Mouse (Mus musculus): Measurements from ENCODE around the gene Lrriq4.

The Lrriq4 gene
- long read RNA-seq, experiment 1 = 0 reads
- long read RNA-seq, experiment 2 = 0 reads

DNA sequence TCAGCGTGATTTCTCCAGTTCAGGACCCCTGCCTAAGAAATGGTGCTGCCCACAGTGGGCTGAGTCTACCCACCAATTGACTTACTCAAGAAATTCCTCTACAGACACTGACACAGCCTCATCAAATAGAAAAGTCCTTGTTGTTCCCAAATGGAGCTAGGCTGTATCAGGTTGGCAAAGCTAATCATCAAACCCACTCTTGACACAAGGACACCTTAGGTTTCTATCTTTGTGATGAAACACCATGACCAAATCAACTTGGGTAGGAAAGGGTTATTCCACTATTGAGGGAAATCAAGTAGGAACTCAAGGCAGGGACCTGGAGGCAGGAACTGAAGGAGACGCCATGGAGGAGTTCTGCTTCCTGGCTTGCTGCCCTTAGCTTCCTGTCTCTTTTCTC lies at the start of gene Lrriq4:
Gene Lrriq4, plus strand, starts transcription at position 301 of the 400 bp plus-strand sequence.
- intact Hi-C loops (cut with DNase I) = no loop called here

DNA sequence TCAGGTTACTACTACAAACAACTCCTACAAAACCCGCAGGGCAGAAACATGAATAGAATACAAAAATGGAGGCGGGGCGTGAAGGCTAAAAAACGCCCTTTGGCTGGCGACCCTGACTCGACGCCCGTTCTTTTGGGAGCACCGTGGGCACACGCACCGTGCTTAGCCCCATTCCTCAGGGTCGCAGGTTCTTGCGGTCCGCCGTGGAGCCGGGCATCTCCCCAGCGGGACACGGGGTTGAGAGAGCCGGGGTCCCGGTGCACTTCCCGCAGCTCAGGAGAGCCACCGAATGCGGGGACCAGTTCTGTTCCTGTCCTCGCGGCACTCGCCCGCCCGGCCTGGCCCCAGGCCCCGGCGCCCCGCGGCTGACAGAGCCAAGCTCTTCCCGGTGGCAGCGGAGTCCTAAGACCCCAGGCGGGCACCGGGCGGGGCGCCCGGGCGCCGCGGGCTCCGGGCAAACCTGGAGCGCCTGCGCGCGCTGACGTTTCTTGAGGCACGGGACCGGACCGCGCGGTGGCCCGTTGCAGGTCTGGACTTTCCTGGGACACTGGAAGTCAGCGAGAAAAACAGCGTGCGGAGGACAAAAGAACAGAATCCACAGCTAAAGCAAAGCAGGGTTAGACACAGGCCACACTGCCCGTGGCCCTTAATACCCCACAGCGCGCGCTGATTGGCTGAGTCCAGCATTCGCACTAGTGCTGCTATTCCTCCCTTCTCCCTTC lies 49.0 kb upstream of the Lrriq4 start:
- intact Hi-C loops (cut with DNase I) = loop anchor here (5.0 to 10.0 kb wide), 2 partner anchors 377 to 550 kb away; partner anchors contain the start of gene Cldn11

DNA sequence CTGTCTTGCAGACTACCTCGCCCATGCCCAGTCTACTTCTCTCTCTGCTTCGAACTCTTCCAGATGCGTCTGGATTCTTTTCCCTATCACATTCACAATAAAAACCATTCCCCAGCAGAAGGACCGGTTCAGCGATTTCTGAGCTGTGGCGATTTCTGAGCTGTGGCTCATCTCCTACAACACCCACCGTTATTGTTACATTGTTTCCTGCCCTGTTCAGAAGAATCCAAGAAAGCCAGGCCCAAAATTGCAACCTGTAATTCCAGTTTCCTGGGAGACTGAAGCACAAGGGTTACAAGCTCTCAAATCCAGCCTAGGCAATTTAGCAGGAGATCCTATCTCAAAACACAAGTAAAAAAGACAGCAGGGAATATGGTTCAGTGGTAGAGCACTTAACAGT lies 47.0 kb upstream of the Lrriq4 start:
- intact Hi-C loops (cut with DNase I) = loop anchor here (5.0 to 10.0 kb wide), 2 partner anchors 375 to 548 kb away; partner anchors contain the start of gene Cldn11

DNA sequence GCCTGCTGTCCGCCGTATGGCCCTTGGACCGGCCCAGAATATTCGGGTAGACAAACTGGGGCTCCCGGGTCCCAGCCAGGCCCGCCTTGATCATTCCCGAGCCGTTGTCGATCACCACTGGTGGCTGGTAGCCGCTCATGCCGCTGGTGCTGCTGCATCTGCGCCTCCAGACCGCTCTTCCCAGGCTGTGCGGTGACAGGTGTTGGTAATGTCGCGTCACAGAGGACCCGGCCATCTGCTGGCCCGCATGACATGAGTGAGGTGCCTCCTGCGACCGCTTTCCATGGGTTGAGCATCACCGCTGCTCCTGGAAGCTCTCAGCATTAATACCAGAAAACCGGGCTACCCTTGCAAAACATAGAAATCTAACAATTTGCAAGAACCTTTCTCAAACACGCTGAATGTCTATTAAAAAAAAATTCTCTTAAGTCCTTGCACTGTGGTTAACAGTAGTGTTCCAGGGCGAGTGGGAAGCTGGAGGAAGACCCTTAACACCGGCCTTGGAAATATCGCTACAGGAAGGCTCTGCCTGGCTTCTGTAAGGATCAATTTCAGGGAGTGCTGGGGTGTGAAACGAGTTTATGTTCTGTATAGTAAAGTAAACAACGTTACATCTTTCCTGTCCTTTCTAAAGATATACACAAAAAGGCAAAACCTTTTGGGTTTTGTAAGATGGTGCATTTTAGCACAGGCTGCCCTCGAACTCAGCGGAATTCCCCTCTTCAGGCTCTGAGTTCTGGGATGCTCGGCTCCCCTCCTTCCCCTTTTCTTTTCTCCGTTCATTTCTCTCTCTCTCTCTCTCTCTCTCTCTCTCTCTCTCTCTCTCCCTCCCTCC lies 44.4 kb upstream of the Lrriq4 start, which contains the start of gene Actrt3:
Gene Actrt3, minus strand, starts transcription at position 229 of the 835 bp plus-strand sequence.
- intact Hi-C loops (cut with DNase I) = loop anchor here (5.0 to 10.0 kb wide), 3 partner anchors 192 to 545 kb away; partner anchors contain the start of genes Cldn11 and Sec62

DNA sequence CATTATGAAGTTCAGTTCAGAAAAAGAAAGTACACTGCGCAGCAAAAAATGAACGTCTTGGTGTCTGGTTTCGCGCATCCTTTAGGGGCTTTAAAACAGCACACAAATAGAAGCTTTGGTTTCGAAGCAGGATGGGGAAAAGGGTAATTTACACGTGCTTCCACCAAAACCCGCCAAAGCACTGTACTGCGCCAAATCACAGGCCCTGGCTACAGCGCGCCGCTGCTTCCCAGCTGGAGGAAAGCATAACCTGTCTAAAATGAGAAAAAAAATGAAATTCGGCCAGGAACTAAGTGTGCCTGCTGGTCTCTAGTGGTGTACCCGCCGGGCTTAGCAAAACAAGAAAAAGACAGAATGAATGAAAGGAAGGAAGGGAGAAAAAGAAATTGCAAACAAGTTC lies 43.6 kb upstream of the Lrriq4 start:
- intact Hi-C loops (cut with DNase I) = loop anchor here (5.0 kb wide), 1 partner anchor 192 kb away; the partner anchor contains the start of gene Sec62

DNA sequence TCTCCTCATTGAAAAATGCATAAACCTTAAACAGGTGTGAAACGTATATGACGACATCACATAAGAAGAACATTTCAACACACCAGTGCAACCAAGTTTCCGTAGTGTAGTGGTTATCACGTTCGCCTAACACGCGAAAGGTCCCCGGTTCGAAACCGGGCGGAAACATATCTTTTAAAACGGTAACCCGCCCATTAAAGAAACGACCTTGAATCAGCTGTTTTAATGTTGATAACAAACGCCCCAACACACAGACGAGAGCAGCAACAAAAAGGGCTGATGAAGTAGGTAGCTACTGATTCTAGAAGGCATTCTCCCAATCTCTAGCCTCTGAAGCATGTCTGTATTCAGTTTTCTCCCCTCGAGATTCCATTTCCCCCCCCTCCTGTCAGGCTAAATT lies 43.1 kb upstream of the Lrriq4 start:
- intact Hi-C loops (cut with DNase I) = loop anchor here (5.0 kb wide), 1 partner anchor 191 kb away; the partner anchor contains the start of gene Sec62

DNA sequence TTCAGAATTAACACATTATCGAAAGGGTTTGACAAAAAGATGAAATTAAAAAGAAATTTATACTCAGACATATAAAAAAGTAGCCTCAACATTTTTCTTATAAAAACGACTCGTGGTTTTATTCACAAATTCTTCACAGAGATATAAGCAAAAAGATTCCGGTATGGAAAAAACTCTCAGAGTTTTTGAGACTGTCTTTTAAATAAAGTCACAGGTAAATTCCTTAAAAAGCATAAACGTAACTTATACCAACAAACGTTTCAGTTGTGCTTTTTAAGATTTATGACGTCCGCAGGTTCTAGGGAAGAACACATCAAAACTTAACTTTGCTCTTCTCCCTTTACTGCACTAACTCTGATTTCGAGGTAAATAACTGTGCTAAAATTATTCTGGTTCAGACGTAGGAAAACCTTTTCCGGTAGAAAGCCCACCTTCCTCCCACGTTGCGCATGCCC lies 42.7 kb upstream of the Lrriq4 start:
- intact Hi-C loops (cut with DNase I) = loop anchor here (5.0 kb wide), 1 partner anchor 191 kb away; the partner anchor contains the start of gene Sec62

DNA sequence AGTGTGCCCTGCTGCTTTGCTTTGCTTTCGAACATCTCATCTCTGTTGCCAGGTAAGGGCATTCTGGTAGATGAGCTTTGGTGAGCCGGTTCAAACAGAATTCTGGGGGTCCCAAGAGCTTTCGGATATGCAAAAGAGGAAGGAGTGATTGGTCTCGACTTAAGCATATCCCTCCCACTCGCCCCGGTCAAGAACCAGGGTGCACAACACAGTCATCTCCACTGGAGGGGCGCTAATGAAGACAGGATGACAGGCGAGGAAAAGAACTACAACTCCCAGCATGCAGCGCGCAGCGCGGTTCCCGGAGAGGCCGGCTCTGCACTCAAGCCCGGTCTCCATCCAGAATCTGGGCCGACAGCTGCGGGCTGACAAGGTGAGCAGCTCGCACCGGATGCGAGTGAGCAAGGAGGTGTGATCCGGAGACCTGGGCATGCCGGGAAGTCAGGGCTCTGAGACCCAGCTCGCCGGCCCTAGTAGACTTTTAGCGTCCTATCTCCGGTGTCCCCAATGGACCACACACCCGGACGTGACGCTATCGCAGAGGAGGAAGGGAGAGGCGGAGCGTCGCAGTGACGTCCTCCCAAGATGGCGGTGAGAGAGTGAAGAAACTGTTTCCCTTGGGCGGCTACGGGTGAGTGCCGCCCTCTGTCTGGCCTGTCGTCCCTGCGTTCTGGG lies 42.1 kb upstream of the Lrriq4 start, which contains the start of gene Mynn:
Gene Mynn, plus strand, starts transcription at position 1 of the 675 bp plus-strand sequence.
- intact Hi-C loops (cut with DNase I) = loop anchor here (5.0 kb wide), 1 partner anchor 190 kb away; the partner anchor contains the start of gene Sec62

DNA sequence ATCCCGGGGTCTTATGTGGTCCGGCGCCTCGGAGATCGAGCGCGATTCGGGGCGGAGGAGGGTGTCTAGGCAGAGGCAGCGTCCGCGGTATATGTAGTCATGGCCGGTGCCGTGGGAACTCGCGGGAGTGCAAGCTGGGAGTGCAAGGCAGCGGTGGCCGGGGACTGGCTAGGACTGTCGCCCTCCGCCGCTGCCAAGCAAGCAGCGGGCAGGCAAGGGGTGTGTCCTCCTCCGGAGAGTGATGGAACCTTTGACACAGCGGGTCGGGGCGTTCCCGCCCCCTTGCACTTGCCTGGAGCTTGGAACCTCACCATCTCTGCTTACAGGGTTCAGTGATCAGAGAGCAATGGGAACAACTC lies 41.6 kb upstream of the Lrriq4 start:
- intact Hi-C loops (cut with DNase I) = loop anchor here (5.0 kb wide), 1 partner anchor 190 kb away; the partner anchor contains the start of gene Sec62

DNA sequence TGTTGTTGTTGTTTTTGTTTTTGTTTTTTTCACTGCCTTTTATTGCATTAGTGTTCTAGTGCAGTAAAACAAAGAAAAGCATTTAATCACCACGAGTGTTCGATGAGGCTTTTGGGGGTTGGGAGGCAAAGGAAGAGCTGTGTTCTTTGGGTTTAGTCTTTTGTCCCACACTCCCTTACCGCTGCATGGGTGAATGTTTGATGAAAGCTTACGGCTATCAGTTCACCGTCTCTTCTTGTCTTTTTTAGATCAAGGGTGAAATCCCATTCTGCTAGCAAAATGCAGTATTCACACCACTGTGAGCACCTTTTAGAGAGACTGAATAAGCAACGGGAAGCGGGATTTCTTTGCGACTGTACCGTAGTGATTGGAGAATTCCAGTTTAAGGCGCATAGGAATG lies 41.1 kb upstream of the Lrriq4 start:
- intact Hi-C loops (cut with DNase I) = loop anchor here (5.0 kb wide), 1 partner anchor 189 kb away; the partner anchor contains the start of gene Sec62

DNA sequence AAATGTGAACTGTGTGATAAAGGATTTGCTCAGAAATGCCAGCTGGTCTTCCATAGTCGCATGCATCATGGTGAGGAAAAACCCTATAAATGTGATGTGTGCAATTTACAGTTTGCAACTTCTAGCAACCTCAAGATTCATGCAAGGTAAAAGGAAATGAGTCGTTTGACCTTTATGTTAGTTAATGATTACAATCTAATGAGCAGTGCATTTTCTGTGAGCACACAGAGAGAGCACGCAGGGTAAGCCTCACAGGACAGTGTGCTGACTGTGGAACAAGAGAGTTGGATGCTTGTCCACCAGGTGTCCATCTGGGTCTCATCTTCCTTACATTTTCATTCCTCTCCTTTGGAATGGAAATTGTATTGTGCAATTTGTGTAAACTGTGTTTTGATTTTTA lies 35.3 kb upstream of the Lrriq4 start:
- intact Hi-C loops (cut with DNase I) = no loop called here

DNA sequence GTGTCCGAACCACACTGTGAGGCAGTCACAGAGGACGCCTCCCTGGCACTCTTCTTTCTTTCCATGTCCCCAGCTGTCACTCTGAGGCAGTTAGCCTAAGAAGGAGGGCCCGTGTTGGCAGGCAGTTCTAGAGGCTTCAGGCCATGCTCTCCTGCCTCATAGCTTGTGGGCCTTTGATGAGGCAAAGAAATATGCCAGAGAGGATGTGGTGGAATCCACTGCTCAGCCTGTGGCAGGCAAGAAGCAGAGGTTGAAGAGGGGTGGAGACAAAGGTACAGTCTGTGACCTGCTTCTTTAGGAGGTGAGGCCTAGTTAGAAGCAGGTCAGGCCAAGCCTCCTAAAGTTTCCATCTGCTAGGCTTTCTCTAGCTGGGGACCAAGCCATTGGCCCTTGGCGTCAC lies 33.4 kb upstream of the Lrriq4 start:
- intact Hi-C loops (cut with DNase I) = no loop called here

DNA sequence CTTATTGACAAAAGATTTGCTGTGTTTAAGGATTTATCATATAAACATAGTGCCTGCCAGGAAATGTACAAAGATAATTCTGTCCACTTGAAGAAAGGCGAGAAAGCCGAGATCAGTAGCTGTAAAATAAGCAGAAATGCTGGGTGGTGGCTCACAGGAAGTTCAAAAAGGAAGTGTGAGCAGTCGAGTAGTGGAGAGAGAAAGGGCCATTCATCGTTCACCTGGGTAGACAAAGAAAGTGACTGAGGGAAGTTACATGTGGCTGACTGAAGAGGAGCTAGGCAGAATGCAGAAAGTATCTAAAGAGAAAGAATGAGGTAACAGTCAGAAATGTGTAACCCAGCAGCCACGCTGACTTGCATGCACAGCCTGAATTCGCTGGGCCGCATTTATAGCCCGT lies 24.2 kb upstream of the Lrriq4 start:
- intact Hi-C loops (cut with DNase I) = no loop called here

DNA sequence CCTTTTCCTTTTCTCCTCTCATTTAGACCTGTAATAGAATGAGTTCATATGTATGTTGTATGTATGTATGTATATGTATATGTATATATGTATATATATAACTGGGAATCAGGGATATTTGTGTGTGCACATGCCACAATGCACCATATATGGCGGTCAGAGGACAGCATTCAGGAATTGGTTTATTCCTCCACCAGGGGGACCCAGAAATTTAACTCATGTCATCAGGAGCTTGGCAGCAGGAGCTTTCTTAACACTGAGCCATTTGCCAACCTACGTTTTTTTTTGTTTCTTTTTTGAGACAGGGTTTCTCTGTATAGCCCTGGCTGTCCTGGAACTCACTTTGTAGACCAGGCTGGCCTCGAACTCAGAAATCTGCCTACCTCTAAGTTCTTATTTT lies 10.6 kb upstream of the Lrriq4 start:
- intact Hi-C loops (cut with DNase I) = no loop called here

DNA sequence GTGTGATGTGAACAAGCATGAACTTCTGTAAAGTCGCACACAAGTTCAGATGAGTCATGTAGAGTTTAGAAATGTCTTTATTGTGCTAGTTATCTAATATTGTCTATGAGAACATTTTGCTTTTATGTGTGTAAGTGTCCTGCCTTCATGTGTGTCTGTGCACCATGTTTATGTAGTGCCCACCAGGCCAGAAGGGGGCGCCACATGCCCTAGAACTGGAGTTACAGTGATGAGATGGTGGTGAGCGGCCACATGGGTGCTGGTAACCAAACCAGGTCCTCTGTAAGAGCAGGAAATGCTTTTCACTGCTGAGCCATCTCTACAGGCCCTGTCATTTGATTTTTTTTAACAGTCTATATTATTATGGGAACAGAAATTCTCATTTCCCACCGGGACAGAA lies 8.7 kb upstream of the Lrriq4 start:
- intact Hi-C loops (cut with DNase I) = no loop called here

DNA sequence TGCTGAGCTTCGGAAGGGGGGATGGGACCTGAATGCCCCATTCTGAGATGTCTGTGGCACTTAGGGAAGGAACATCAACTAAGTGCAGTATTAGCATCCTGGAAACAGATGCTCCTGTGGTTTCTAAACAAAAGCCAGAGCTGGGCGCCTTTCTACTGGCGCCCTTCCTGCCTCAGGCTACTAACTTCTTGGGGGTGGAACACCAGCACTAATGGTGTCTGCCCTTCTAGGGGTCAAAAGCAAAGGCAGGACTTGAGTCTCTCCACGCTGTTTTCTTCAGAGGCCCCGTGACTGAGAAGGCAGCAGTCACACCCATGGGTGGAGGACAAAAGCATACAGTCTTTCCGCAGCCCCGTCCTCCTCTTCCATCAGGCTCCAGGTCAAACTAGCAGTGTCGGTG lies 2.5 kb downstream of the Lrriq4 start:
- intact Hi-C loops (cut with DNase I) = no loop called here

DNA sequence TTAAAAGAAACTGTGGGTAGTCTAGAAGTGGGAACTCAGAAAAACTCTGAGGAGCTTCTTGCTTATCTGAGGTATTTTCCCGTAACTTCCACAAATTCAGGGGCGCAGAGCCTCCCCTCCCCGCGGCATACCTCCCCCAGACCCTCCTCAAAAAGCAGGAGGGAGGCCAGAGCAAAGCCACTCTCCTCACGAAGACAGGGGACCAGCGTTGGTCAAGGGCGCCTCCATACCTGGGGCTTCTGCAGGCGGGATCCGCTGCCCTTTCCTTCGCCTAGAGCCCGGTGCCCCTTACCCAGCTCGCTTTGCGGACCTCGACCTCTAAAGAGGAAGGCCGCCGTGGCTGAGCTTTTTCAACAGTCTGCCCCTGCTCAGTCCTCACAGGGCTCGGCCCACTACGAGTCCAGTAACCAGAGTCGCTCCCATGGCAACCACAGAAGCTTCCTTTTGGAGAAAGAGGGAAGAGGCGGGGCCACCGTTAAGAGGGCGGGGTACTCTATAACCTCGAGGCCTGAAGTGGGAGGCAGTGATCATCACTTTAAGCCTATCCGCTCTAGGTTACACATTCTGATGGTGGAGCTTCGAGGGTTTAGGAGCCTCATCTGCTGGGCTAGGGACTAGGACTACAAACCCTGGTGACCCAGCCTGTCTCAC lies 3.3 kb downstream of the Lrriq4 start, which contains the start of gene Lrrc34:
Gene Lrrc34, minus strand, starts transcription at position 430 of the 651 bp plus-strand sequence.
- intact Hi-C loops (cut with DNase I) = no loop called here

DNA sequence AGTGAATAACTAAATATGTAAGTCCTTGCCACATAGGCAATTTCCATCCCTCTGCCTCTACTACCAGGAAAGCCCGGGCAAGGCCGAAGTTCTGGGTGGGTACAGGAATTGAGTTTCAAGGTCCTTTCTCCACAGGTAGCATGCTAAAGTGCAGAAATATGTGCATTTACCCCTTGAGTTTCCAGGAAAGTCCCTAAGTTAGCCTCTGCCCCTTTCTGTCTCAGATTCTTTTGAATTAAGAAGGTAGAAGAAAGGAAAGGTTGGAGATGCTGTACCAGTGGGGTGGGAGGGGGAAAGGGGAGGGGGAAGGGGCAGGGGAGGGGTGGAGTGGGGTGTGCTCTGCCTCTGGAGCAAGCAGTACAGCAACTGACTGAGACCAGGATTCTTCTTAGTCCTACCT lies 4.2 kb downstream of the Lrriq4 start:
- intact Hi-C loops (cut with DNase I) = no loop called here

DNA sequence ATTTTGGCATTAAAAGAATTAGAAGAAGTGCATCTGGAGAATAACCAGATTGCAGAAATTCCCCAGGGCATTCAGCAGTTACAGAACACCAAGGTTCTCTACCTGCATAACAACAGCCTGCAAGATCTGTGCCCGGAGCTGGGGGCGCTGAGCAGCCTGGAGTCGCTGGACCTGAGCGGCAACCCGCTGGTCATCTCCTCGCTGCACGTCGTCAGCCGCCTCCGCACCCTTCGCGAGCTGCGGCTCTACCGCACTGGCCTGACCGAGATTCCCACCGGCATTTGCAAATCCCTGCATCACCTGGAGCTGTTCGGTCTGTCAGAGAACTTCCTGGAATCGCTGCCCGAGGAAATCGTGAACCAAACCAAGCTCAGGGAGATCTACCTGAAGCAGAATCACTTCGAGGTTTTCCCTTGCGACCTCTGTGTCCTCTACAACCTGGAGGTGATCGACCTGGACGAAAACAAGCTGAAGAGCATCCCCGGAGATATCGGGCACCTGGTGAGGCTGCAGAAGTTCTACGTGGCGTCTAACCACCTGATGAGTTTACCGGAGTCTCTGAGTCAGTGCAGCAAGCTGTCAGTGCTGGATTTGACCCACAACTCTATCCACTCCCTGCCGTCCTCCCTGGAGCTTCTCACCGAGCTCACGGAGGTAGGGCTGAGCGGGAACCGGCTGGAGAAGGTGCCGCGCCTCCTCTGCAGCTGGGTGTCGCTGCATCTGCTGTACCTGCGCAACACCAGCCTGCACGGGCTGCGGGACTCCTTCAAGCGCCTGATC lies 5.9 kb downstream of the Lrriq4 start:
- intact Hi-C loops (cut with DNase I) = no loop called here

DNA sequence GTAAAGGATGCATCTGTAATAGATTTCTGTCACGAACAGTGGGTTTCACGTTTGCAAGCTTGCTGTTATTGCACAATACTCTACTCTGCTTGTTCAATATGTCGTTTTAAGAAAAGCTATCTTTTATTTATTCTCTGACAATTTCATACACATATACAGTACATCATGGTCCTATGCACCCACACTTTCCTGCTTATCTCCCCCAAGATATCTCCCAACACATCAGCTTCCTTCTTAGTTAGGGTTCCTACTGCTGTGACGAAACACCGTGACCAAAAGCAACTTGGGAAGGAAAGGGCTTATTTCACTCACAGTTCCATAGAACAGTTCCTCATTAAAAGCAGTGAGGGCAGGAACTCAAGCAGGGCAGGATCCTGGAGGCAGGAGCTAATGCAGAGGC lies 11.6 kb downstream of the Lrriq4 start:
- intact Hi-C loops (cut with DNase I) = no loop called here
